Mouse (Mus musculus) layer of hippocampus, adult 18-20 months (tissue): ENCODE results near the gene Tmem86a. TPM values are rescaled to one million over a fixed set of nuclear protein-coding genes. Genes with fewer than 3 reads are reported as not detected.

Experiments used
- DNase-seq, 2 experiments: peaks; one replicate each; pipeline ENCODE4 v3.0.0; 2022; ENCODE audit warnings: low spot score in 2 of 2
- microRNA-seq, 2 experiments: library from miRNA; unstranded; fragments of <30 nt; microRNA quantifications; one replicate each; pipeline ENCODE4 v1.2.0; 2021
- total RNA-seq, 2 experiments: library from RNA; stranded (reverse); gene quantifications; 2 replicates each; pipeline ENCODE4 v1.2.3; 2021

Tmem86a gene
- total RNA-seq, 2 experiments from 2014 or later: 9.4 to 11.7 TPM

DNA sequence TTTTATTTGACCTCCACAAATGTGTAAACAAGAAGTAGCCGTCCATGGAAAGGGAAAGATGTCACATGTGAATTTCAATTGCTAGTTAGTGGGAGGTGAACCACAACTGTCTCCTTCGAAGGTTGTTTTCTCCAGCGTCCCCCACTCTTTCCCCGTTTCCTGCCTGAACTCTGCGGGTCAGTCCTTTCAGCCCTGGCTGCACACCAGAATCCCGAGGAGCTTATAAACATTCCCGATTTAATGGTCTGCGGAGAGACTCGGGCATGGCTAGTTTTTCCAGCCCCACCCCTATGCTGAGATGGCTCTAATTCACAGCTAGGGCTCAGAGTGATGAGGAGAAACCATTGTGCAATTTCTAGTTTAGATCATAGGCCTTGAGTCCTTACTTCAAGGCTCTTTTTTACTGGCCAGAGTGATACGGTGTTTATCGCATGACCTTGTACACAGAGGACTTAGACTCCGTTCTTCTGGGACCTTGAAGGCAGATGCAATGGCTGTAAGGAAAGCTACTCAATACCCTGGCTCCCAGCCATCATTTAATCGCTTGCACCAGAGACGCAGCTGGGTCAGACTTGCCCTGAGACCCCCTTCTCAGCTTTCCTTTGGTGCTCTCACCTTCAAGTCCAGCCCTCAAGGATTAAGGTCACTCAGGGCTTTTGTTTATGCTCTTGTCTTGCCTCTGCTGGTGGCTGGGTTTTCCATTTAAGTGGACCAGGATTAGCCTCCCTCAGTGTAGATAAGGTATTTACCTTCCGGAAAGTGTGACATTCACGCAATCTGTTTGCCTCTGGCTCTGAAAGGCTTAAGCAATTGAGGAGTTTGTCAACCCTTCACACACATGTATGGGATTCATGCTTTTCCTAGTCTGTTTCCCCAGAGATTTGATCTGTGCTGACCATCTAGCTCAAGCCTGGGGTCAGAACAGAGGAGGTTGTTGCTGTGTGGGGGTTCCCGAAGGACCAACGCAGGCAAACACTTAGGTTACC lies 23.4 kb downstream of the Tmem86a start:
- DNase-seq: no peak

GRCm38 (mm10) chr7:47076193-47076592 lies 25.8 kb downstream of the Tmem86a start:
- DNase-seq: no peak

DNA sequence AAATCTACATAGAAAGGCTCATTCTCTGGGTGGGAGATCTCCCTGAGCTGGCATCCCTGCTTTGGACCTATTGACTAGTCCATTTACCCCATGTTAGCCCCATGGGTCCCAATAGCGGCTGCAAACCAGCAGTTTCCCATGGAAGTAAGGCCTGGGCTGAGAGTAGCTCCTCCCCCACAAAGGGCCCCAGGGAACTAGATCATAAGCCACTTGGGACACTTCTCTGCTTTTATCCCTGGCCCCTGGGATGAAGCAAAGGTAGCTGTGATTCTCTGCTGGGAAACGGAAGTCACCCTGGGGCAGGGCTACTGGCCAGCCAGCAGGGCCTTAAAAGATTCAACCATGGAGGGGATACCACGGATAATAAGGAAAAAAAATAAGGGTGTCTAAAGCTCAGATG lies 26.3 kb downstream of the Tmem86a start:
- no peak for DNase-seq

DNA sequence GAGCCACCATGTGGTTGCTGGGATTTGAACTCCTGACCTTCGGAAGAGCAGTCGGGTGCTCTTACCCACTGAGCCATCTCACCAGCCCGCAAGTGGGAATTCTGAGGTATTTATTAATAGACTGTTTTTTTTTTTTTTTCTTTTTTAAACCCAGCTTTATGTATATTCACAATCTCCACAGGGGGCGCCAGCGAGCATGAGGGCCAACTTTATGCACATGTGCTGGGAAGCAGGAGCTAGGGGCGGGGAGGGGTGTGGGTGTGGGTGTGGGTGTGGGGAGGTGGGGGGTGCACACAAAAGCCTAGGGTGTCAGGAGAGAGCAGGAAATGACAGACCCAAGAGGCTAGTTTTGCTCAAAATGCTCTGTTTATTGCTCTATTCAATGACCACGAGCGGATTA lies 27.1 kb downstream of the Tmem86a start:
- DNase-seq: no peak

DNA sequence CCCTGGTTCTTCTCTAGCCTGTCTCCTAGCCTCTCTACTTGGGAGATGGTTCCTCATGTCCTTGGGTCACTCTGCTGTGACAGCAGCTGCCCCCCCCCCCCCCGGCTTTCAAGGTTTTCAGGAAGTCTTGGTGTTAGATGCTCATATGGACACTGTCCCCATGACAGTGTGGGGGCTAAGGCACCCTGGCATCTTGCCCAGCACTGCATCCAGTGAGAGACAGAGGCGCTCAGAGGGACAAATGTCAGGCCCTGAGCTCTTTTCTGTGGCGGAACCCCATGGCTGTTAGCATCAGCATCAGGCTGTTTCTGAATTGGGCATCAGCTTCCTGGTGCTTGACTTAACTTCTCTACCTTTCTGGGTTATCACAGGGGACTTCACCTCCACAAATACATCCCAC lies 30.5 kb downstream of the Tmem86a start:
- DNase-seq: no peak

GRCm38 (mm10) chr7:47081277-47081676 lies 30.9 kb downstream of the Tmem86a start:
- DNase-seq: peak; percentile 58 to 90

- DNase-seq: no peak
These were observed 34.7 kb downstream of the Tmem86a start for GRCm38 (mm10) chr7:47085075-47085474.

DNA sequence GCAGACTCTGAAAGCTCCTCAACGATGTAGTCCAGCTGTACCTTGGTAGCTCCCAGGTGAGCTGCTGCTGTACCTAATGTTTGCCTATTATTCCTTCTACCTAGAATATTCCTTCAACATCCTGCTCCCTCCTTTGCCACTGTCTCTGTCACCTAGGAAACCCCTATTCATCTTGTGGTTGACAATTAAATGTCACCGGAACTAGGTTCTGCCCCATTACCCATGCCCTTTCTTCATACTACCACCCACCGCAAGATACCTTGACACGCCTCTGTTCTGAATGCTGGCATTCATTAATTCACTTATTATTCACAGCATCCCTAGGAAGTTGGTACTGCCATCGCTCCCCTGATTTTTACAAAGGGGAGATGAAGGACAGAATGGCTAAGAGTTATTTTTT lies 43.5 kb downstream of the Tmem86a start:
- no peak for DNase-seq

DNA sequence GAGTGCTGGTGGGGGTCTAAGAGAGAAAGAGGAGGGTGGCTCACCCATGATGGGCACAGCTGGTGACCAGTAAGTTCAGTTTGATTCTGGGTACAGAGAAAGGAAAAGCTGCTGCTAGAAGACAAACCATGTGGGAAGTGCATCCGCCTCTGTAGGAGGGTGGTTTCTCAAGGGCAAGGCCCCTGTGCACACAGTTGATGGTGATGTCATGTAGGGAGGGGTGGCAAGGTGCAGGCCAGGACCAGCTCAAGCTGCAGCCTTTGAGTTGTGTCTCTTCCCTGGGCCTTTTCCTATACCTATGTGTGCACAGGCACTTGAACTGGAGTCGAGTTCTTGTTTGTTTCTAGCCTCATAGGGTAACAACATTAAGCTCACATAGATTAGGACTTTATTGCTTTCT lies 44.6 kb downstream of the Tmem86a start:
- no peak for DNase-seq

DNA sequence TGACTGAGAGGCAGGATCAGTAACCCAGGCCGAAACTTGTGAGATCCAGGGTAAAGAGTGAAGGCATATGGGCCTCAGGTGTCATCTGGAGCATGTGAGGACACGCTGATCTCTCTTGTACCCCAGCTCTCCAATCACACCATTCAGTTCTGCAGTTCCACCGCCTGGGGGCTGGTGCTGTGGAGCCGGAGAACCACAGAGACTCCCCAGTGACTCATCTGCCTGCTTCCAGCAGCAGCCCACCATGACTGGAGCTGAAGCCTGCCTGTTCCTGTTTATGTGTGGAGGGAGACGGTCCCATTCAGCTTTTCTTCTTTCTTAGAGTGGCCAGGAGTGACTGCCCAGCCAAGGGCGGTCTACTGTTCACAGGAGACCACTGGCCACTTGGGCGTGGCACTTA lies 47.6 kb downstream of the Tmem86a start:
- peak; percentile 55 to 69 for DNase-seq

GRCm38 (mm10) chr7:47099306-47099705 lies 48.9 kb downstream of the Tmem86a start:
- no peak for DNase-seq

DNA sequence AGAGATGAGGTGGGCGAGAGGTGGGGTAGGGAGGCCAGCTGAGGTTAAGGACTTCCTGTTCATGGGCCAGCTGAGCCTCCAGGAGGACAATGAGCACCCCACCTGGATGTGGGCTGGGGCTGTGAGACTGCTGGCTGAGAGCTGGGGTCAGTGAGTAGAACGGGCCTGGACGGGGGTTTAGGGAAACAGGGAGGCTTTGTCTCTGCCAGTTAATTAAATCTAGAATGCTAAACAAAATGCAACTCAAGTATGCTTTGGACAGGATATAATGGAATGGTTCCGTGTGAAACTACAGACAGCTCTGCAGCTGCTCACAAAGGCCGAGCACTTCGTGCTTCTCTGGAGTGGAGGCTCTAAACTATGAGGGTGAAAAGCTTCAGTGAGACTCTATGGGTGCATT lies 50.2 kb downstream of the Tmem86a start:
- DNase-seq: no peak

DNA sequence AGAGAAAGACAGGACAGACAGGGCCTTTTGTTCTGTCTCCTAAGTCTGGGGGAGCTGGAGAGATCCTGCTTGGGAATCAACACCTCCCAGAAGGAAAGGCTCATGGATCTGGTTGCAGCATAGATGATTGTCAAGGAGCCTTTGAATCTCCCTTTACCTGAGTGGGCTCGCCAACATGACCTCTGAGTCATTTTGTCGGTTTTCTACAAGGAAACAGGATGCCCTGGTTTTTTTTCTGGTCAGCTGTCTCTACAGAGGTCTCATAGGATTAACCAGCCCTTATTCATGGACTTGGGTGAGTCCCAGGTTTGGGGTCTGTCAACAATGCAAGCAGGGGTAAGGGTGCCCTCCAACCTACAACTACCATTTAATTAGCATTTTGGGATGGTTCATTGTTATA lies 52.6 kb downstream of the Tmem86a start:
- DNase-seq: no peak

- DNase-seq: no peak
These were observed 53.4 kb downstream of the Tmem86a start for GRCm38 (mm10) chr7:47103671-47104414.

Small RNA genes within 50 kb of the gene (microRNA-seq; reads per million reads assigned to microRNA genes)
- gene Mir7056: 2.0 to 2.7 reads per million in 2 experiments

Other genes with a start within 250 kb of the Tmem86a start
- 100 to 1,000 TPM; 296 to 308 TPM for gene Ldha, start 209.1 kb upstream of the Tmem86a start, total RNA-seq
- gene Ldhc, start 189.4 kb upstream of the Tmem86a start, total RNA-seq: not detected
- gene Tsg101, start 130.6 kb upstream of the Tmem86a start, total RNA-seq: 10 to 100 TPM; 70.7 to 72.3 TPM
- 10 to 100 TPM; 14.3 to 16.4 TPM for gene Uevld, start 92.1 kb upstream of the Tmem86a start, total RNA-seq
- gene Gm9999, start 67.0 kb upstream of the Tmem86a start, total RNA-seq: not detected
- gene Spty2d1, start 42.2 kb upstream of the Tmem86a start, total RNA-seq: 10 to 100 TPM; 18.7 to 20.4 TPM
- gene Ptpn5, start 83.1 kb downstream of the Tmem86a start, total RNA-seq: 100 to 1,000 TPM; 102 to 103 TPM
- gene Mrgpra6, start 154.3 kb downstream of the Tmem86a start, total RNA-seq: not detected
- not detected for gene Mrgpra9, start 202.2 kb downstream of the Tmem86a start, total RNA-seq